Mouse (Mus musculus) neural tube, embryonic 13.5 days (tissue): ENCODE data around the gene Qrich2. TPM values are rescaled to one million over a fixed set of nuclear protein-coding genes. Genes with fewer than 3 reads are reported as not detected.
"Not testable (repeated sequence)": the region's sequence is repeated elsewhere in the genome, so short reads cannot be mapped to it uniquely, and the experiment has no call there.

Experiments
- ATAC-seq: fragments of 200-750 bp; cut with Nextera tagmentation; 2 replicates; pipeline ENCODE4 v1.8.0; 2017; ENCODE audit warnings: low read depth, mild to moderate bottlenecking, moderate TSS enrichment, moderate library complexity
- H3K27ac ChIP-seq: fragments of 300-500 bp; sonication (generic); replicated peaks from 2 replicates; pipeline ENCODE4 v1.5.1; 2015; ENCODE audit warnings: moderate library complexity, mild to moderate bottlenecking, inconsistent platforms
- H3K27me3 ChIP-seq: fragments of 300-500 bp; sonication (generic); 2 replicates; pipeline ENCODE4 v1.6.1; 2015; ENCODE audit warnings: mild to moderate bottlenecking, inconsistent platforms
- H3K36me3 ChIP-seq: fragments of 300-500 bp; sonication (generic); 2 replicates; pipeline ENCODE4 v1.6.1; 2015; ENCODE audit warnings: mild to moderate bottlenecking, inconsistent platforms
- H3K4me1 ChIP-seq: fragments of 300-500 bp; sonication (generic); replicated peaks from 2 replicates; pipeline ENCODE4 v1.6.1; 2015; ENCODE audit warnings: inconsistent platforms
- H3K4me2 ChIP-seq: fragments of 300-500 bp; sonication (generic); 2 replicates; pipeline ENCODE4 v1.6.1; 2015; ENCODE audit warnings: inconsistent platforms, mild to moderate bottlenecking, moderate library complexity
- H3K4me3 ChIP-seq: fragments of 300-500 bp; sonication (generic); 2 replicates; pipeline ENCODE4 v1.5.1; 2015; ENCODE audit warnings: mild to moderate bottlenecking, inconsistent platforms
- H3K9ac ChIP-seq: fragments of 300-500 bp; sonication (generic); 2 replicates; pipeline ENCODE4 v1.6.1; 2015; ENCODE audit warnings: moderate library complexity, mild to moderate bottlenecking, inconsistent platforms
- H3K9me3 ChIP-seq: fragments of 300-500 bp; sonication (generic); 2 replicates; pipeline ENCODE4 v1.6.1; 2016; ENCODE audit warnings: inconsistent platforms
- WGBS: fragments of 180-500 bp; shearing (Covaris S2); methylation state at CpG from one replicate; pipeline ENCODE4 v1.1.7; 2015; 5-methylcytosine and 5-hydroxymethylcytosine counted together
- polyA plus RNA-seq: library from polyadenylated mRNA; unstranded; fragments of >200 nt; fragmentation: Nextera tagmentation; extraction: Ambion mirVana; gene quantifications from 2 replicates; pipeline ENCODE4 v1.2.1, GENCODE M21; 2015

The Qrich2 gene
- polyA plus RNA-seq, 1 experiment from 2014 or later: not detected

DNA sequence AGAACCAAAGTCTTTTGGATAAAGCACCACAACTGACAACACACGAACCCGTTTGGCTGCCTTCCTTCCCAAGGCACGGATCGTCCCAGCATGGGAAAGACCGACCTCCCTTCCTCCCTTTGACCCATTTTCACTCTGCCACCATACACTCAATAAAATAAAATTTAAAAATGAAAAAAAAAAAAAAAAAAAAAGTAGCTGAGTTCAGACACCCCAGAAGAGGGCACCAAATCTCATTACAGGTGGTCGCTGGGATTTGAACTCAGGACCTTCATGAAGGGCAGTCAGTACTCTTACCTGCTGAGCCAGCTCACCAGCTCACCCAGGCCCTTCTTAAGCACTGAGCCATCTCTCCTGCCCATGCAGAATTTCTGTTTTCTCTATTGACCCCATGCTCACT lies 33.0 kb upstream of the Qrich2 start:
- WGBS: 50% methylated on average over 6 of the region's 6 CpGs
- Histone ChIP-seq H3K36me3 (no peaks in the 10 kb centered on the region), H3K27ac (no peak overlapping the region), H3K9me3 (no peaks in the 10 kb centered on the region), H3K9ac (no peak overlapping the region), H3K27me3 (no peaks in the 10 kb centered on the region), H3K4me1 (peaks cover 19% of the 10 kb centered on the region), H3K4me2 (peak overlapping the region; percentile 51), H3K4me3 (peak overlapping the region; percentile 26; the same call in 1 of the 2 replicates)
- ATAC-seq: no peak

DNA sequence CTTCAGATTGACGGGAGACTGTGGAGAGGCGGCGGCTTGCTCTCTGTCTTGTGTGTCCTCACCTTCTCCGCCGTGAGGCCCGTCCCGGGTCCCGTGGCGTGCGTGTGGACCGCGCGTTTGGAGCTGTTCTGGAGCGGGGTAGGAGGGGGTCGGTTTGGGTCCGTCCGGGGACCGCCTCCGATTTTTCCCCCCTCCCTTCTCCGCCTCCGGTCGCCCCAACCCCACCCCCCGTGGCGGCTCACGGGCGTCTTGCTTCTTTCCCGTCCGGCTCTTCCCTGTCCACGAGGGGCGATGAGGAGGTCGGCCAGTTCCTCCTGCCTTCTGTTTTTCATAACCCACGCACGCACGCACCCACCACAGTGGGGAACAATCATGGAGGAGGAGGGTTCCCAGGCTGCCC lies 32.6 kb upstream of the Qrich2 start:
- H3K9ac ChIP-seq: peak overlapping the region; percentile 50; the same call in 1 of the 2 replicates
- 26% methylated on average over 33 of the region's 34 CpGs for WGBS
- no peaks in the 10 kb centered on the region for H3K27me3 ChIP-seq
- H3K27ac ChIP-seq: no peak overlapping the region
- H3K4me1 ChIP-seq: peaks cover 23% of the 10 kb centered on the region
- ATAC-seq: peak; percentile 41; the same call in 1 of the 2 replicates
- peak overlapping the region; percentile 51 for H3K4me2 ChIP-seq
- no peaks in the 10 kb centered on the region for H3K36me3 ChIP-seq
- H3K4me3 ChIP-seq: peak overlapping the region; percentile 26; the same call in 1 of the 2 replicates
- H3K9me3 ChIP-seq: no peaks in the 10 kb centered on the region

DNA sequence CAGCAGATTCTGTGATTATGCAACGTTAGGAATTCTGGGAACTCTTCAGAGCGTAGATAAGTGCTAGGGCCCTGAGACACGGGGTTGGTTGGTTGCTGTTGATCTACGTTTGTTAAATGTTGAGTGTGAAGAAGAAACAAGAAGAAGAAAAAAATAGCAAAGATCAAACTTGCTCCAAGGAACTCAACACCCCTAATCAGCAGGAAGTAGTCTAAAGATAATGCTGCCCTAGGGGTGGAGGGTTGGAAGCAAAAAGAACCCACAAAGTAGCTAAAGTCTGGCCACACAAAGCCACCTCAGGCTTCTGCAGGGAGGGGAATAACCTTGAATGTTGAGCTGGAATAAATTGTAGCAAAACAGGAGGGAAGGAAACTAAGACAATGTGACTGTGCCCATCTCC lies 31.3 kb upstream of the Qrich2 start:
- no peak overlapping the region for H3K27ac ChIP-seq
- H3K9ac ChIP-seq: no peak overlapping the region
- H3K4me3 ChIP-seq: no peak overlapping the region
- H3K9me3 ChIP-seq: no peaks in the 10 kb centered on the region
- peaks cover 27% of the 10 kb centered on the region for H3K4me1 ChIP-seq
- 93% methylated on average over 4 of the region's 4 CpGs for WGBS
- H3K27me3 ChIP-seq: no peaks in the 10 kb centered on the region
- ATAC-seq: no peak
- no peak overlapping the region for H3K4me2 ChIP-seq
- H3K36me3 ChIP-seq: no peaks in the 10 kb centered on the region

GRCm38 (mm10) chr11:116494474-116495174 lies 28.6 kb upstream of the Qrich2 start:
- no peak overlapping the region for H3K4me3 ChIP-seq
- H3K4me1 ChIP-seq: peaks cover 29% of the 10 kb centered on the region
- H3K9ac ChIP-seq: no peak overlapping the region
- H3K36me3 ChIP-seq: no peaks in the 10 kb centered on the region
- H3K9me3 ChIP-seq: no peaks in the 10 kb centered on the region
- peak overlapping the region; percentile 70 for H3K27ac ChIP-seq
- 38% methylated on average over 13 of the region's 13 CpGs for WGBS
- ATAC-seq: no peak
- no peak overlapping the region for H3K4me2 ChIP-seq
- H3K27me3 ChIP-seq: no peaks in the 10 kb centered on the region

DNA sequence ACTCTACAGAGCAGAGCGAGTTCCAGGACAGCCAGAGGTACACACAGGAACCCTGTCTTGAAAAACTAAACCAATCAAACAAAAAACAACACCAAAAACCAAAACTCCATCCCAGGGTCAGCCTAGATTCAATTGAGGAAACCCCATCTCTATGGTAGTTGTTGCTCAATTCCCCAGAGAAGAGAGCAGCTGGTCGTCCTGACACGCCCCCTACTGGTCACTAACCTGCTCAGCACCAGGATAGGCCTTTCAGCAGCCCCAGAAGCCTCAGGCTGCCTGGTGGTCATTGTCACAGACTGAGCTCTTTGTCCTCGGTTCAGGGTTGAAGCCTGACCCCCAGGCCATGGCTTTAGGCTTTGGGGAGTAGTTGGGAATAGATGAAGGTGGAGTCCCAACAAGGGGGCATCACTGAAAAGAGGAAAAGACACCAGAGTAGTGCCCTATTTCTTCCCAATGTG lies 27.8 kb upstream of the Qrich2 start, which contains the start of gene Prpsap1:
Gene Prpsap1 (minus strand): TSS at position 408 of the 458 bp plus-strand sequence.
- Histone ChIP-seq H3K9me3 (no peaks in the 10 kb centered on the region), H3K9ac (no peak within 1 kb of the TSS), H3K4me1 (peaks cover 37% of the 10 kb centered on the region), H3K4me3 (no peak within 1 kb of the TSS), H3K4me2 (no peak within 1 kb of the TSS), H3K27me3 (no peaks in the 10 kb centered on the region), H3K36me3 (no peaks in the 10 kb centered on the region), H3K27ac (peak within 1 kb of the TSS; percentile 70)
- no peak for ATAC-seq
- 26% methylated on average over 4 of the region's 4 CpGs for WGBS

DNA sequence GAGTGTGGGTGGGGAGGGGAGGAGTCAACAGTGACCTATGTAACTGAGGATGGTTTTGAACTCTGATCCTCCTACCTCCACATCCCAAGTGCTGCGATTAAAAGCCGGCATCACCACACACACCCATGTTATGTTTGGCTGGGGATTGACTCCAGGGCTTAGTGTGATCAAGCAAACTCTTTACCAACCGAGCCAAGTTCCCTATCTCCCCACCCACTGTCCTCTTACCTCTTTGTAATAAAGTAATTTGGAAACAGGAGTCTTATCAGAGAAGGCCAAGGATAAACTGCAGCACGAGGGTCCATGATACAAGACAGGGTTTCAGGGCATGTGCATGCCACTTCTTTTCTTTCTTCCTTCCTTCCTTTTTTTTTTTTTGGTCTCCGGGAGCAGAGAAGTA lies 27.1 kb upstream of the Qrich2 start:
- Histone ChIP-seq H3K27ac (no peak overlapping the region), H3K4me2 (no peak overlapping the region), H3K27me3 (no peaks in the 10 kb centered on the region), H3K4me1 (peaks cover 36% of the 10 kb centered on the region), H3K4me3 (no peak overlapping the region), H3K9me3 (no peaks in the 10 kb centered on the region), H3K36me3 (no peaks in the 10 kb centered on the region; the same call in 1 of the 2 replicates), H3K9ac (no peak overlapping the region)
- 81% methylated on average over 5 of the region's 5 CpGs for WGBS
- no peak for ATAC-seq

DNA sequence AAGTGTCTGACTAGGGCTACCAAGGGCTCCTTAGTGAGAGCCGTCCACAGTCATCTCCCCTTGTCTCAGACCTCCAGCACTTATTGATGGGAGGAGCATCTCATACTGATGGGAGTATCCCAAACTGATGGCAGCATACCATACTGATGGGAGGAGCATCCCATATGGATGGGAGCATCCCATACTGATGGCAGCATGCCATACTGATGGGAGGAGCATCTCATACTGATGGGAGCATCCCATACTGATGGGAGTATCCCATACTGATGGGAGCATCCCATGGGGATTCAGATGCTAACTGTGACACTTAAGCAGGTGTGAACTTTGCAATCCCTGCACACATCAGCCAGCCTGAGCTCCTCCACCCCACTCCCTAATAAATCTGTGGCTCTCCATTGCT lies 26.5 kb upstream of the Qrich2 start:
- H3K9me3 ChIP-seq, H3K27ac ChIP-seq, H3K4me2 ChIP-seq, H3K9ac ChIP-seq, H3K4me3 ChIP-seq, ATAC-seq, H3K36me3 ChIP-seq, H3K27me3 ChIP-seq: not testable (repeated sequence)
- peaks cover 36% of the 10 kb centered on the region for H3K4me1 ChIP-seq
- 73% methylated on average over 1 of the region's 1 CpGs for WGBS

DNA sequence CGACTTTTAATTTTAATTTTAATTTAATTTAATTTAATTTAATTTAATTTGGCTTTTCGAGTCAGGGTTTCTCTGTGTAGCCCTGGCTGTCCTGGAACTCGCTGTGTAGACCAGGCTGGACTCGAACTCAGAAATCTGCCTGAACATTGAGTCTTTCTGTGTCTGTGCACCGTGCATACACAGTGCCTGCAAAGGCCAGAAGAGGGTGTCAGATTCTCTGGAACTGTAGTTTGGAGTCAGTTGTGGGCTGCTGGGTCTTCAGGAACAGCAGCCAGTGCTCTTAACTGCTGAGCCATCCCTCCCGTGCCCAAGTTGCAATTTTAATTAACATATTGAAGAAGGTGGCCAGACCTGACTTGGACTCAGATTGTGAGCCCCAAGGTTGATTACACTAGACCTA lies 25.3 kb upstream of the Qrich2 start:
- no peaks in the 10 kb centered on the region for H3K27me3 ChIP-seq
- peaks cover 18% of the 10 kb centered on the region for H3K36me3 ChIP-seq
- no peak overlapping the region for H3K9ac ChIP-seq
- no peaks in the 10 kb centered on the region for H3K9me3 ChIP-seq
- peaks cover 36% of the 10 kb centered on the region for H3K4me1 ChIP-seq
- H3K27ac ChIP-seq: no peak overlapping the region
- WGBS: 71% methylated on average over 6 of the region's 6 CpGs
- no peak for ATAC-seq
- 0 out of 2 replicates have a peak overlapping the region, but pooled peaks have one; percentile 95 for H3K4me3 ChIP-seq
- H3K4me2 ChIP-seq: no peak overlapping the region; the same call in 1 of the 2 replicates

GRCm38 (mm10) chr11:116490232-116491107 lies 24.4 kb upstream of the Qrich2 start:
- Histone ChIP-seq H3K4me3 (peak overlapping the region; percentile 95), H3K9me3 (no peaks in the 10 kb centered on the region), H3K4me2 (peak overlapping the region; percentile 78), H3K27me3 (no peaks in the 10 kb centered on the region), H3K36me3 (peaks cover 27% of the 10 kb centered on the region), H3K4me1 (peaks cover 36% of the 10 kb centered on the region), H3K27ac (peak overlapping the region; percentile 87), H3K9ac (peak overlapping the region; percentile 84)
- WGBS: under 1% methylated on average over 60 of the region's 62 CpGs
- ATAC-seq: peak; percentile 90

- Histone ChIP-seq H3K9ac (peak overlapping the region; percentile 84), H3K4me3 (peak overlapping the region; percentile 95), H3K4me2 (peak overlapping the region; percentile 78), H3K9me3 (no peaks in the 10 kb centered on the region), H3K27ac (peak overlapping the region; percentile 87), H3K36me3 (peaks cover 34% of the 10 kb centered on the region), H3K4me1 (peaks cover 33% of the 10 kb centered on the region), H3K27me3 (no peaks in the 10 kb centered on the region)
- WGBS: under 1% methylated on average over 39 of the region's 39 CpGs
- ATAC-seq: peak; percentile 68
These were observed 23.8 kb upstream of the Qrich2 start for GRCm38 (mm10) chr11:116489771-116490231.

DNA sequence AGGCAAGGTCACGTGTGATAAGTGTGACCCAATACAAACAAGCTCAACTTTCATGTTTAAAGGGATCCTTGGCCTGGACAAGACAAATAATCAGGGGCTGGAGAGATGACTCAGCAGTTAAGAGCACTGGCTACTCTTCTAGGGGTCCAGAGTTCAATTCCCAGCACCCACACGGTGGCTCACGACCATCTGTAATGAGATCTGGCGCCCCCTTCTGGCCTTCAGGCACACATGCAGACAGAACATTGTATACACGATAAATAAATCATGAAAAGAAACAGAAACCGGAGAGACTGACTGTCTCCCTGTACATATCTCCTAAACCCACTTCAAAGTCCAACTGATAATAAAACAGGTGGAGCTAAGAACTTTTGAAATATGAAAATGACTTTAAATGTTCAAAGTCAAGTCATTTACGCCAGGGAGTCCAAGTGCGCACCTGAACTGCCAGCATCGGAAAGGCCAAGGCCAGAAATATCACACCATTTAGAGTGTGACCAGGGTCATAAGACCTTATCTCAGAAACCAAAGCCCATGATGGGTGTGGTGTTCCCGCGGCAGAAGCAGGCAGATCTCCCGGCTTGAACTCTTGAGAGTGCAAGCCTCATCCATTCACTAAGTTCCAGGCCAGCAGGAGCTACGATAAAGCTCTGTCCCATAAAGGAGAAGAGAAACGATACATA lies 22.8 kb upstream of the Qrich2 start:
- Histone ChIP-seq H3K9me3 (no peaks in the 10 kb centered on the region), H3K27ac (peak overlapping the region; percentile 87; the same call in 1 of the 2 replicates), H3K9ac (peak overlapping the region; percentile 84), H3K27me3 (no peaks in the 10 kb centered on the region), H3K4me1 (peaks cover 23% of the 10 kb centered on the region), H3K4me2 (peak overlapping the region; percentile 78), H3K36me3 (peaks cover 43% of the 10 kb centered on the region), H3K4me3 (peak overlapping the region; percentile 95)
- no peak for ATAC-seq
- 75% methylated on average over 14 of the region's 14 CpGs for WGBS
